Mouse (Mus musculus) subcutaneous adipose tissue, adult 2 months (tissue): Measurements from ENCODE around the gene Pdcd2l. TPM values are rescaled to one million over a fixed set of nuclear protein-coding genes. Genes with fewer than 3 reads are reported as not detected.

Source experiments
- polyA plus RNA-seq: library from polyadenylated mRNA; depleted of rRNA; stranded (reverse); fragments of >200 nt; gene quantifications from 2 replicates; pipeline ENCODE4 v1.2.3, GENCODE M21; 2012; ENCODE audit warnings: low replicate concordance; rRNA removed

Gene Pdcd2l
- polyA plus RNA-seq, result 21.2 and 27.0 TPM in 2 replicates

DNA sequence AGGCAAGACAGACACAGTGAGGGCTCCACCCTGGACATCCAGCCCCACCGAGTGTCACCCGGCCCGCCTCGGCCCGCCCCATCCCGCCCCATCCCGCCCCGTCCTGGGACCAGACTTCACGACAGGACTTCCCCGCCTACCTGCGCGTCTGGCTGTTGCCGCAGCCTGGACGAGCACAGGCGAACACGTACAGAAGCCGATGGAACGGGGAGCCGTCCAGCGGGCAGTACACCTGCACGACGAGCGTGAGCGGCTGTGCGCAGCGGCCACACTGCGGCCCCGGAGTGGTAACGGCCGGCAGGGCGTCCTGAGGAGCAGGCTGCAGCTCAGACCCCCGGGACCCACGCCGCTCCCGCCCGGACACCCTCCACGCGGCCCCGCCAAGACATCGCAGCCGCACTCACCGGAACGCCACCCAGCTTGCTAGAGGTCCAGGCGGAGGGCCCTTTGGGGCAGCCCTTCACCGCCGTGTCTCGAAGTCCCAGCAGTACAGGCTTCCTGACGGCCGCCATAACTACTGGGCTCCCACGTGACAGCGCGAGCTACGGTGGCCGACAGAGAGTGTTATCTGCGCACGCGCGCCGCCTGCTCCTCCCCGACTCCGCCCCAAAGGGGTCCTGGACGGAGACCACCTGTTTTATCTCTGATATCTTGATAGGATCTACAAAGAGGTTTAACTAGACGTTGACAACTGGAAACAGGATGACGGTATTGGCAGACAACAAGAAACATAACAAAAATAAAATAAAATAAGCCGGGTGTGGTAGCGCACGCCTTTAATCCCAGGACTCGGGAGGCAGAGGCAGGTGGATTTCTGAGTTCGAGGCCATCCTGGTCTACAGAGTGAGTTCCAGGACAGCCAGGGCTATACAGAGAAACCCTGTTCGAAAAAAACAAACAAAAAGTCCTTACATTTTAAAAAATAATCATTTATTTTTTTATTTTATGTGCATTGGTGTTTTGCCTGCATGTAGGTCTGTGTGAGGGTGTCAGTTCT is at the start of gene Pdcd2l:
Gene Pdcd2l, minus strand, starts transcription at position 530 of the 997 bp plus-strand sequence.

DNA sequence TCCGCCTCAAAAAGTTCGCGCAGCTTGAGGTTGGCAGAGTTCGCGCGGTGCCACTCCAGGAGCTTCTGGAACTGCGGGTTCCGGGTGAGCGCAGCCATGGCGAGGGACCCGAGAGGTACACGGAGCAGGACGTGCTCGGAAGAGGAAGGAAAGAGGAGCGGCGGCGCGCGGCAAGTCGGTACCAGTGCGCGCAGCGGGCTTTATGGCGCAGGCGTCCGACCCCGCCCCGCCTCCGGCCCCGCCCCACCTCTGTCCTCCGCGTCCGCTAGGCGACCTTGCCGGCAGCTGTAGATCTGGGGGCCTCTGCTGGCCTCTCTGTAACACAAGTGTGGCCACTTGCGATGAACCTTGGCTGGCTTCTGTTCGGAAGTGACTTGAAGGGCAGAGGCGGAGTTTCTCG is 33.7 kb upstream of the Pdcd2l start, which contains the start of gene Gpi1:
Gene Gpi1, minus strand, starts transcription at position 221 of the 400 bp plus-strand sequence.

DNA sequence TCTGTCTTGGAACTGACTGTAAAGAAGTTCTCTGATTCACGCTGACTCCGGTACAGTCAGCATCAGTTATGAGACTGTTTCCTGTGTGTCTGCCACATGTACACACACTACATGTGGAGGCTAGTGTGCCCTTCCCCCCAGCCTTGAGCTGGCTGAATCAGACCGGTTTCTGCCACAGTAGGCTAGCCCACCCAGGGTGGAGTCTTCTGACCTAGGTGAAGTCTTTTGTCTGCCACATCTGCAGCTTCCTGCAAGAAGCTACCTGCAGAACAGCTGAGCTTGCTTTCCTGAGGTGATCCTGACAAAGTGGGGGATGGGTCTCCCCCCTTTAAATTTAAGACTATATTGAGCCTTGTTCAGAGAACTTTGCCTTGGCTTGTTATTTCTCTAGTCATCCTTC is 27.0 kb downstream of the Pdcd2l start, which contains the start of gene Uba2:
Gene Uba2, minus strand, starts transcription at position 146 of the 400 bp plus-strand sequence.

Other genes with a start within 250 kb of the Pdcd2l start
- gene Scgb2b27, start 182.7 kb downstream of the Pdcd2l start, polyA plus RNA-seq, result not detected in 2 replicates
- gene Scgb1b27, start 175.2 kb downstream of the Pdcd2l start, polyA plus RNA-seq, result not detected in 2 replicates
- gene Scgb1b30, start 101.2 kb downstream of the Pdcd2l start, polyA plus RNA-seq, result not detected in 2 replicates
- gene Wtip, start 63.4 kb downstream of the Pdcd2l start, polyA plus RNA-seq, result 27.8 and 42.8 TPM in 2 replicates
- 52.8 and 63.0 TPM in 2 replicates for gene Uba2, start 27.1 kb downstream of the Pdcd2l start, polyA plus RNA-seq
- 358 and 363 TPM in 2 replicates for gene Gpi1, start 33.7 kb upstream of the Pdcd2l start, polyA plus RNA-seq
- gene Gm6096, start 54.4 kb upstream of the Pdcd2l start, polyA plus RNA-seq, result not detected in 2 replicates
- gene 4931406P16Rik, start 116.9 kb upstream of the Pdcd2l start, polyA plus RNA-seq, result 40.0 and 54.0 TPM in 2 replicates
- 65.9 and 105 TPM in 2 replicates for gene Lsm14a, start 196.7 kb upstream of the Pdcd2l start, polyA plus RNA-seq